Mouse (Mus musculus): ENCODE results near the gene Crtc2.

DNA sequence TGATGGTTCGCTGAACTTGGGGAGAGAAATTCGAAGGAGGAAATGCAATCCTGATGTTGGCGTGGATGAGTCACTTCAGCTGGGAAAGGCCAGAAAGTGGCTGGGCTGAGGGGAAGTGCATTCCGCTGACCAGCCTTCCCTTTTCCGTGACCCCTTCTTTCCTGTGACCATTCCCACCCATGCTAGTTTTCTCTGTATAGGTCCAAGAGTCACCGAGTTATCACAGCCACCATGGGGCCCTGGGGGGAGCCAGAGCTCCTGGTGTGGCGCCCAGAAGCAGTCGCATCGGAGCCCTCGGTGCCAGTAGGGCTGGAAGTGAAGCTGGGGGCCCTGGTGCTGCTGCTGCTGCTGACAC lies 5.2 kb upstream of the Crtc2 start:
- TF ChIP-seq CTCF (IDR thresholded peaks at IDR 0.05; ENCODE audit: low read depth, low read length) (no peak), POLR2A (IDR thresholded peaks at IDR 0.05; ENCODE audit: borderline replicate concordance, low read depth, low read length) (no peak)

All from bone marrow macrophage, adult 2 months (primary cell).